21 mouse cellular contexts compared by ENCODE assay signal in genomic region chr2:120096191-120096590, GRCm38 (mm10). TPM values are rescaled to one million over a fixed set of nuclear protein-coding genes. Genes with fewer than 3 reads are reported as not detected.
DNase-seq lines count a peak whose midpoint lies in the region; ATAC-seq and TF ChIP-seq lines count a peak whose summit lies in the region.
"Had no signal": no experiment of that assay in that cellular context is flagged by ENCODE, and none has a peak within 500 bp of the region (broad histone marks: within the 10 kb centered on the region; RNA-seq: fewer than 3 reads in every experiment).

No protein-coding gene starts in this region.

- H3K9ac ChIP-seq in heart, adult 2 months (ENCODE audit: low read depth, low read length): no peak overlapping the region
- H3K9ac ChIP-seq in heart, embryonic 13.5 days: peak overlapping the region; percentile 61
- H3K9ac ChIP-seq in heart, postnatal 0 days (replicated peaks; ENCODE audit: low read depth, low read length): 0 out of 2 replicates have a peak overlapping the region, but pooled peaks have one; percentile 22
- H3K9ac ChIP-seq: forebrain, embryonic 13.5 days; forebrain, postnatal 0 days; hindbrain, embryonic 13.5 days had no signal

- TF ChIP-seq EP300 in heart, adult 2 months (IDR thresholded peaks at IDR 0.05; ENCODE audit: insufficient read depth, low read depth, low read length): no peak
- TF ChIP-seq EP300 in heart, postnatal 0 days (IDR thresholded peaks at IDR 0.05; ENCODE audit: low read depth): no peak

- no peak for DNase-seq in heart, adult 2 months
- DNase-seq in heart, postnatal 14 days: no peak
- no peak for DNase-seq in heart, postnatal 4 days
- no peak for DNase-seq in heart, postnatal 0 days (ENCODE audit: low spot score)
- DNase-seq in cerebellum, adult 9-11 months: no peak
- DNase-seq: adrenal gland, postnatal 14 days; cerebellum, adult 18-20 months; cerebellum, postnatal 10 days; forebrain, postnatal 0 days; gastrocnemius, postnatal 36 days; kidney, adult 11 months; kidney, adult 9 months had no signal

- H3K9me3 ChIP-seq in heart, embryonic 13.5 days: no peaks in the 10 kb centered on the region
- no peaks in the 10 kb centered on the region for H3K9me3 ChIP-seq in heart, postnatal 0 days (replicated peaks; ENCODE audit: control insufficient read depth, low read length)
- H3K9me3 ChIP-seq: embryonic facial prominence, embryonic 10.5 days; forebrain, embryonic 13.5 days; hindbrain, embryonic 13.5 days had no signal

- no peak for ATAC-seq in heart, embryonic 13.5 days (ENCODE audit: extremely low read depth, insufficient number of reproducible peaks, low FRiP score, low TSS enrichment)
- no peak for ATAC-seq in heart, postnatal 0 days (ENCODE audit: insufficient read depth, low read depth)
- ATAC-seq: activated CD4-positive, CD25-positive, alpha-beta regulatory T cell, adult 4 months; forebrain, embryonic 13.5 days; forebrain, postnatal 0 days; hindbrain, postnatal 0 days; Patski had no signal

- H3K4me1 ChIP-seq in heart, adult 2 months (ENCODE audit: control insufficient read depth, insufficient read depth, low read length): peaks cover 31% of the 10 kb centered on the region
- H3K4me1 ChIP-seq in heart, embryonic 13.5 days: peaks cover 69% of the 10 kb centered on the region
- peaks cover 61% of the 10 kb centered on the region for H3K4me1 ChIP-seq in bone marrow macrophage, adult 2 months (ENCODE audit: control insufficient read depth, insufficient read depth, low read length)
- peaks cover 31% of the 10 kb centered on the region for H3K4me1 ChIP-seq in heart, postnatal 0 days (ENCODE audit: control insufficient read depth, insufficient read depth)
- H3K4me1 ChIP-seq: forebrain, embryonic 13.5 days; hindbrain, embryonic 13.5 days had no signal

- H3K4me2 ChIP-seq in heart, embryonic 13.5 days: no peak overlapping the region
- H3K4me2 ChIP-seq in heart, postnatal 0 days (ENCODE audit: low read depth, low read length): no peak overlapping the region
- H3K4me2 ChIP-seq: forebrain, embryonic 13.5 days; hindbrain, embryonic 13.5 days had no signal

- no peak for TF ChIP-seq CTCF in heart, adult 2 months (IDR thresholded peaks at IDR 0.05)
- TF ChIP-seq CTCF in bone marrow macrophage, adult 2 months (IDR thresholded peaks at IDR 0.05; ENCODE audit: low read depth, low read length): no peak
- TF ChIP-seq CTCF in heart, postnatal 0 days (IDR thresholded peaks at IDR 0.05; ENCODE audit: low read depth): no peak

- TF ChIP-seq POLR2A in heart, adult 2 months (IDR thresholded peaks at IDR 0.05; ENCODE audit: insufficient read depth, low read depth, low read length): no peak
- TF ChIP-seq POLR2A in bone marrow macrophage, adult 2 months (IDR thresholded peaks at IDR 0.05; ENCODE audit: borderline replicate concordance, low read depth, low read length): no peak

- peaks cover 37% of the 10 kb centered on the region for H3K36me3 ChIP-seq in heart, adult 2 months (ENCODE audit: control insufficient read depth, insufficient read depth, low read length)
- H3K36me3 ChIP-seq in heart, embryonic 13.5 days: peaks cover 59% of the 10 kb centered on the region
- peaks cover 60% of the 10 kb centered on the region for H3K36me3 ChIP-seq in heart, postnatal 0 days (replicated peaks; ENCODE audit: control insufficient read depth, insufficient read depth, low read length)
- H3K36me3 ChIP-seq: hindbrain, embryonic 13.5 days had no signal

- intact Hi-C loops in heart, adult 2 months (cut with DNase I): no loop called here
- intact Hi-C loops in heart, postnatal 14 days (cut with DNase I): loop anchor here (5.0 to 10.0 kb wide), 2 partner anchors 36 to 1319 kb away; partner anchors contain the start of genes Catsper2 and Pdia3

- H3K27me3 ChIP-seq in heart, adult 2 months (ENCODE audit: control insufficient read depth, insufficient read depth, low read length): no peaks in the 10 kb centered on the region
- H3K27me3 ChIP-seq in heart, embryonic 13.5 days (replicated peaks): no peaks in the 10 kb centered on the region
- no peaks in the 10 kb centered on the region for H3K27me3 ChIP-seq in heart, postnatal 0 days (ENCODE audit: control insufficient read depth, insufficient read depth, low read length)
- H3K27me3 ChIP-seq: CH12.LX; forebrain, embryonic 13.5 days; hindbrain, embryonic 13.5 days; Patski had no signal

- H3K79me2 ChIP-seq in heart, adult 2 months (replicated peaks; ENCODE audit: control insufficient read depth, insufficient read depth, low read length): no peaks in the 10 kb centered on the region

- WGBS in heart, adult 2 months: 71% methylated on average over 8 of the region's 8 CpGs
- WGBS in heart, embryonic 13.5 days: 54% methylated on average over 8 of the region's 8 CpGs
- WGBS in heart, postnatal 0 days: 47% methylated on average over 8 of the region's 8 CpGs

- H3K27ac ChIP-seq in heart, adult 2 months: peak overlapping the region; percentile 83
- peak overlapping the region; percentile 97 for H3K27ac ChIP-seq in heart, embryonic 13.5 days (replicated peaks)
- peak overlapping the region; percentile 99 for H3K27ac ChIP-seq in bone marrow macrophage, adult 2 months (ENCODE audit: insufficient read depth, low read depth, low read length)
- peak overlapping the region; percentile 94 for H3K27ac ChIP-seq in heart, postnatal 0 days (ENCODE audit: low read depth)
- H3K27ac ChIP-seq: embryonic facial prominence, embryonic 10.5 days; forebrain, embryonic 13.5 days; hindbrain, embryonic 13.5 days; hindbrain, postnatal 0 days had no signal

- H3K4me3 ChIP-seq in heart, adult 2 months: no peak overlapping the region
- no peak overlapping the region for H3K4me3 ChIP-seq in heart, embryonic 13.5 days
- H3K4me3 ChIP-seq in bone marrow macrophage, adult 2 months (ENCODE audit: insufficient read depth, low read length): no peak overlapping the region
- H3K4me3 ChIP-seq in heart, postnatal 0 days (ENCODE audit: low read depth, low read length): no peak overlapping the region
- H3K4me3 ChIP-seq: embryonic facial prominence, embryonic 10.5 days; forebrain, embryonic 13.5 days; hindbrain, embryonic 13.5 days had no signal

RNA-seq across cellular contexts. Expression of gene Ehd4, which starts 58.2 kb away (rescaled TPM):
- 100 to 1,000 TPM; 330 to 373 TPM for total RNA-seq in heart, adult 2 months (2021)
- 213 and 279 TPM in 2 replicates for polyA plus RNA-seq in heart, adult 2 months (2012; rRNA removed)
- 100 to 1,000 TPM; 439 to 440 TPM for total RNA-seq in heart, postnatal 14 days (2021)
- 164 and 183 TPM in 2 replicates for polyA plus RNA-seq in heart, embryonic 13.5 days (2015; fragmentation: Nextera tagmentation; extraction: Ambion mirVana)
- 100 to 1,000 TPM; 461 to 503 TPM for total RNA-seq in heart, postnatal 4 days (2021)
- 327 and 347 TPM in 2 replicates for polyA plus RNA-seq in bone marrow macrophage, adult 2 months (2012; ENCODE audit: insufficient read depth, insufficient read length, missing spikeins)
- total RNA-seq in heart, postnatal 0 days (2014; rRNA removed; ENCODE audit: low replicate concordance): 231 and 250 TPM in 2 replicates
- polyA plus RNA-seq in heart, postnatal 0 days (2015; fragmentation: Nextera tagmentation; extraction: Ambion mirVana): 438 and 547 TPM in 2 replicates
